Comparison of ENCODE assay signal across 12 mouse cellular contexts in the genomic region with DNA sequence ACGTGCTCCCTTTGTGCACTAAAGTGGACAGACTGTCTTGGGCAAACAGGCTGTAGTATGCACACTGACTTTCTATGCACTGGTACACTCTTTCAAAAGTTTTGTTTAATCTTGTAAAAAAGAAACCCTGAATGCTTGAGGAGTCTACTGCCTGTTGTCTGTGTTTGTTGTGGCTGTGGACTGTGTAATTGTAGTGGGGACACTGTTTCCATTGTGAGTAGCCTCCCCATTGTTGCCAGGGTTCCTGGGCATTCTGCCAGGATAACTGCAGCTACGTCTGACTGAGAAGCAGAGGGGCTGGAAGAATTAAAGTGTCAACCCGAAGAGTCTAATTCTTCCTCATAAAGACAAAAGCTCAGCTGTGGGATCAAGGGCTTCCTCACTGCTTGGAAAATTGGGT.
A peak's percentile ranks its signal among the peaks of the same experiment; 100 is the strongest.
DNase-seq lines count a peak whose midpoint lies in the region; ATAC-seq lines count a peak whose summit lies in the region.
"Had no signal": no experiment of that assay in that cellular context is flagged by ENCODE, and none has a peak within 500 bp of the region (broad histone marks: within the 10 kb centered on the region; RNA-seq: fewer than 3 reads in every experiment).

No protein-coding gene starts in this region.

- peak overlapping the region; percentile 25 to 42; a peak in 2 of 4 replicates for H3K27ac ChIP-seq in heart, embryonic 14.5 days (replicated peaks in 1 of 2; ENCODE audit: control insufficient read depth in 1 of 2, insufficient read depth in 1 of 2, low read depth in 2 of 2, low read length in 2 of 2)
- 0 out of 2 replicates have a peak overlapping the region, but pooled peaks have one; percentile 3 for H3K27ac ChIP-seq in midbrain, embryonic 12.5 days (replicated peaks)
- no peak overlapping the region for H3K27ac ChIP-seq in midbrain, embryonic 10.5 days (replicated peaks)
- H3K27ac ChIP-seq in hindbrain, embryonic 12.5 days = no peak overlapping the region
- no peak overlapping the region for H3K27ac ChIP-seq in neural tube, embryonic 13.5 days (replicated peaks)
- H3K27ac ChIP-seq: layer of hippocampus, adult 2 months; liver, embryonic 13.5 days had no signal

- peak; percentile 72; the same call in 1 of the 2 replicates for ATAC-seq in heart, embryonic 14.5 days (ENCODE audit: insufficient number of reproducible peaks, insufficient read depth, low FRiP score, low read depth)
- peak; percentile 66 for ATAC-seq in midbrain, embryonic 12.5 days (ENCODE audit: low FRiP score, low read depth)
- peak; percentile 87 for ATAC-seq in hindbrain, embryonic 12.5 days (ENCODE audit: low FRiP score)
- ATAC-seq in neural tube, embryonic 13.5 days (ENCODE audit: low read depth) = peak; percentile 23; the same call in 1 of the 2 replicates

- H3K4me2 ChIP-seq in heart, embryonic 14.5 days (ENCODE audit: low read length) = no peak overlapping the region
- H3K4me2 ChIP-seq in midbrain, embryonic 12.5 days (replicated peaks) = no peak overlapping the region
- H3K4me2 ChIP-seq in hindbrain, embryonic 12.5 days (replicated peaks) = no peak overlapping the region
- no peak overlapping the region for H3K4me2 ChIP-seq in neural tube, embryonic 13.5 days
- H3K4me2 ChIP-seq: liver, embryonic 13.5 days had no signal

- 26% methylated on average over 3 of the region's 3 CpGs for WGBS in heart, embryonic 14.5 days
- WGBS in midbrain, embryonic 12.5 days = 20% methylated on average over 3 of the region's 3 CpGs
- 39% methylated on average over 3 of the region's 3 CpGs for WGBS in midbrain, embryonic 10.5 days
- WGBS in hindbrain, embryonic 12.5 days = 22% methylated on average over 3 of the region's 3 CpGs
- 12% methylated on average over 3 of the region's 3 CpGs for WGBS in neural tube, embryonic 13.5 days

- DNase-seq in heart, adult 8-10 months (ENCODE audit: low spot score) = no peak
- no peak for DNase-seq in midbrain, embryonic 10.5 days (ENCODE audit: low spot score)
- no peak for DNase-seq in adipocyte (ENCODE audit: low spot score)
- DNase-seq: cerebellum, adult 18-20 months; liver, embryonic 13.5 days; spleen, adult 18-20 months; thymus, postnatal 36 days had no signal

- H3K27me3 ChIP-seq in heart, embryonic 14.5 days (ENCODE audit: control insufficient read depth, insufficient read depth, low read length) = no peaks in the 10 kb centered on the region
- H3K27me3 ChIP-seq in midbrain, embryonic 12.5 days = no peaks in the 10 kb centered on the region
- H3K27me3 ChIP-seq in midbrain, embryonic 10.5 days (ENCODE audit: low read depth, poor library complexity, severe bottlenecking) = no peaks in the 10 kb centered on the region
- H3K27me3 ChIP-seq in hindbrain, embryonic 12.5 days = no peaks in the 10 kb centered on the region
- no peaks in the 10 kb centered on the region for H3K27me3 ChIP-seq in neural tube, embryonic 13.5 days
- H3K27me3 ChIP-seq: liver, embryonic 13.5 days had no signal

- no peaks in the 10 kb centered on the region for H3K4me1 ChIP-seq in heart, embryonic 14.5 days (ENCODE audit: control insufficient read depth in 2 of 2, insufficient read depth in 2 of 2, low read length in 2 of 2)
- no peaks in the 10 kb centered on the region for H3K4me1 ChIP-seq in midbrain, embryonic 12.5 days
- peaks cover 2% of the 10 kb centered on the region; the same call in 1 of the 2 replicates for H3K4me1 ChIP-seq in midbrain, embryonic 10.5 days
- peaks cover 2% of the 10 kb centered on the region; the same call in 1 of the 2 replicates for H3K4me1 ChIP-seq in hindbrain, embryonic 12.5 days
- H3K4me1 ChIP-seq in neural tube, embryonic 13.5 days (replicated peaks) = no peaks in the 10 kb centered on the region
- H3K4me1 ChIP-seq: liver, embryonic 13.5 days had no signal

- H3K9me3 ChIP-seq in heart, embryonic 14.5 days (ENCODE audit: control insufficient read depth, low read length) = no peaks in the 10 kb centered on the region
- H3K9me3 ChIP-seq in midbrain, embryonic 12.5 days = no peaks in the 10 kb centered on the region
- H3K9me3 ChIP-seq in midbrain, embryonic 10.5 days (replicated peaks) = no peaks in the 10 kb centered on the region
- H3K9me3 ChIP-seq in hindbrain, embryonic 12.5 days (replicated peaks) = no peaks in the 10 kb centered on the region
- H3K9me3 ChIP-seq in neural tube, embryonic 13.5 days = no peaks in the 10 kb centered on the region
- H3K9me3 ChIP-seq: liver, embryonic 13.5 days had no signal

- H3K9ac ChIP-seq in heart, embryonic 14.5 days (ENCODE audit: low read length) = no peak overlapping the region
- no peak overlapping the region for H3K9ac ChIP-seq in midbrain, embryonic 12.5 days (replicated peaks)
- no peak overlapping the region for H3K9ac ChIP-seq in hindbrain, embryonic 12.5 days
- no peak overlapping the region for H3K9ac ChIP-seq in neural tube, embryonic 13.5 days
- H3K9ac ChIP-seq: liver, embryonic 13.5 days had no signal

- H3K4me3 ChIP-seq in heart, embryonic 14.5 days (ENCODE audit: control insufficient read depth in 1 of 2, insufficient read depth in 1 of 2, low read depth in 1 of 2, low read length in 2 of 2) = no peak overlapping the region
- H3K4me3 ChIP-seq in midbrain, embryonic 12.5 days = no peak overlapping the region
- H3K4me3 ChIP-seq in midbrain, embryonic 10.5 days = no peak overlapping the region
- no peak overlapping the region for H3K4me3 ChIP-seq in hindbrain, embryonic 12.5 days
- H3K4me3 ChIP-seq in neural tube, embryonic 13.5 days = no peak overlapping the region
- H3K4me3 ChIP-seq: layer of hippocampus, adult 2 months; liver, embryonic 13.5 days had no signal

- H3K36me3 ChIP-seq in heart, embryonic 14.5 days (ENCODE audit: control insufficient read depth, insufficient read depth, low read length) = no peaks in the 10 kb centered on the region
- H3K36me3 ChIP-seq in midbrain, embryonic 12.5 days = no peaks in the 10 kb centered on the region
- no peaks in the 10 kb centered on the region for H3K36me3 ChIP-seq in midbrain, embryonic 10.5 days
- no peaks in the 10 kb centered on the region for H3K36me3 ChIP-seq in hindbrain, embryonic 12.5 days
- no peaks in the 10 kb centered on the region for H3K36me3 ChIP-seq in neural tube, embryonic 13.5 days
- H3K36me3 ChIP-seq: liver, embryonic 13.5 days had no signal

Comparison
In these comparisons a context has a peak if more than half of its experiments do, and no peak if none do; other contexts are left out.
1. H3K27ac ChIP-seq: peak in heart, embryonic 14.5 days (2 of 2) and midbrain, embryonic 12.5 days (single experiment); none in midbrain, embryonic 10.5 days (single experiment), hindbrain, embryonic 12.5 days (single experiment) and neural tube, embryonic 13.5 days (single experiment).
2. ATAC-seq: peak in every context shown above with its lines; median percentile 87 in hindbrain, embryonic 12.5 days; 72 in heart, embryonic 14.5 days; 66 in midbrain, embryonic 12.5 days; 23 in neural tube, embryonic 13.5 days.